Mouse (Mus musculus) heart, postnatal 0 days (tissue): ENCODE results near the gene Vav3. TPM values are rescaled to one million over a fixed set of nuclear protein-coding genes. Genes with fewer than 3 reads are reported as not detected.

Experiments used
- ATAC-seq: fragments of 200-750 bp; cut with Nextera tagmentation; 2 replicates; pipeline ENCODE4 v1.8.0; 2017; ENCODE audit warnings: low read depth, moderate number of reproducible peaks, moderate library complexity; ENCODE audit not compliant: insufficient read depth
- DNase-seq: peaks from one replicate; pipeline ENCODE4 v3.0.0-alpha.2; 2016; ENCODE audit warnings: low spot score
- H3K27ac ChIP-seq: fragments of 300-500 bp; sonication (generic); 2 replicates; pipeline ENCODE4 v1.5.1; 2014; ENCODE audit warnings: low read depth, mild to moderate bottlenecking
- H3K27me3 ChIP-seq: fragments of 300-500 bp; sonication (generic); 2 replicates; pipeline ENCODE4 v1.6.1; 2014; ENCODE audit warnings: low read length, mixed read lengths; ENCODE audit not compliant: control insufficient read depth, insufficient read depth
- H3K36me3 ChIP-seq: fragments of 300-500 bp; sonication (generic); replicated peaks from 2 replicates; pipeline ENCODE4 v1.6.1; 2014; ENCODE audit warnings: low read length, mixed read lengths; ENCODE audit not compliant: control insufficient read depth, insufficient read depth
- H3K4me1 ChIP-seq: fragments of 300-500 bp; sonication (generic); 2 replicates; pipeline ENCODE4 v1.6.1; 2014; ENCODE audit warnings: antibody characterized with exemption; ENCODE audit not compliant: control insufficient read depth, insufficient read depth
- H3K4me2 ChIP-seq: fragments of 300-500 bp; sonication (generic); 2 replicates; pipeline ENCODE4 v1.6.1; 2014; ENCODE audit warnings: low read depth, mild to moderate bottlenecking, low read length, moderate library complexity
- H3K4me3 ChIP-seq: fragments of 300-500 bp; sonication (generic); 2 replicates; pipeline ENCODE4 v1.5.1; 2014; ENCODE audit warnings: low read depth, low read length
- H3K9ac ChIP-seq: fragments of 300-500 bp; sonication (generic); replicated peaks from 2 replicates; pipeline ENCODE4 v1.6.1; 2014; ENCODE audit warnings: low read depth, low read length, mixed read lengths
- H3K9me3 ChIP-seq: fragments of 300-500 bp; sonication (generic); replicated peaks from 2 replicates; pipeline ENCODE4 v1.6.1; 2016; ENCODE audit warnings: low read length; ENCODE audit not compliant: control insufficient read depth
- CTCF ChIP-seq: IDR thresholded peaks from 2 replicates; pipeline ENCODE4 v1.5.1; 2016; ENCODE audit warnings: antibody characterized with exemption, control low read depth, low read depth
- EP300 ChIP-seq: IDR thresholded peaks from 2 replicates; pipeline ENCODE4 v1.6.1; 2016; ENCODE audit warnings: antibody characterized with exemption, low read depth
- WGBS: fragments of 180-500 bp; shearing (Covaris S2); extraction: QIAGEN DNeasy Blood & Tissue Kit; methylation state at CpG from one replicate; pipeline ENCODE4 v1.1.7; 2014; 5-methylcytosine and 5-hydroxymethylcytosine counted together
- polyA plus RNA-seq: library from polyadenylated mRNA; unstranded; fragments of >200 nt; fragmentation: Nextera tagmentation; extraction: Ambion mirVana; gene quantifications from 2 replicates; pipeline ENCODE4 v1.2.1, GENCODE M21; 2015
- total RNA-seq: library from RNA; depleted of rRNA; stranded (reverse); fragments of >200 nt; gene quantifications from 2 replicates; pipeline ENCODE4 v1.2.3, GENCODE M21; 2014; ENCODE audit warnings: low replicate concordance

Gene Vav3
- total and polyA plus RNA-seq, 2 experiments from 2014 or later = 5.1 to 25.0 TPM

DNA sequence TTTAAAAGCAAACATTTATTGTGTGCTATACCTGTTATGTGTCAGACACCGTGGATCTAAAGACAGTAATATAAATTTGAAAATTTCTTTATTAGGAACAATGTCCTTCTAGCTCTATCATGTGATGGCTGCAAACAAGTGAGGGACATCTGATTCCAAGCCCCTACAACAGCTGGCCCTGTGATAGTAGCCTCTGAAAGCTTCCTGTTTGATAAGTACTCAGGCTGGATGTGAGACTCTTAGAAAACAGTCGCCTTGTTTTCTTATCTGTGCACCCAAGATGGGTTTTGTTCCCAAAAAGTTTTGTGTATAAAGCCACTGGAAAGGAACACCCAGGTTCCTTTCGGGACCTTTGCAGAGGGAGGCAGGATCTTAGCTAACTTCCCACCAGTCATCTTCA, 32.0 kb upstream of the Vav3 start:
- H3K4me2 ChIP-seq = no peak overlapping the region
- ATAC-seq (no peak), DNase-seq (no peak)
- H3K4me1 ChIP-seq = no peaks in the 10 kb centered on the region
- H3K9ac ChIP-seq = no peak overlapping the region
- no peaks in the 10 kb centered on the region for H3K36me3 ChIP-seq
- no peak for TF ChIP-seq EP300
- TF ChIP-seq CTCF = no peak
- no peaks in the 10 kb centered on the region for H3K9me3 ChIP-seq
- WGBS = 48% methylated on average over 3 of the region's 3 CpGs
- no peak overlapping the region for H3K4me3 ChIP-seq
- H3K27ac ChIP-seq = no peak overlapping the region
- H3K27me3 ChIP-seq = no peaks in the 10 kb centered on the region

DNA sequence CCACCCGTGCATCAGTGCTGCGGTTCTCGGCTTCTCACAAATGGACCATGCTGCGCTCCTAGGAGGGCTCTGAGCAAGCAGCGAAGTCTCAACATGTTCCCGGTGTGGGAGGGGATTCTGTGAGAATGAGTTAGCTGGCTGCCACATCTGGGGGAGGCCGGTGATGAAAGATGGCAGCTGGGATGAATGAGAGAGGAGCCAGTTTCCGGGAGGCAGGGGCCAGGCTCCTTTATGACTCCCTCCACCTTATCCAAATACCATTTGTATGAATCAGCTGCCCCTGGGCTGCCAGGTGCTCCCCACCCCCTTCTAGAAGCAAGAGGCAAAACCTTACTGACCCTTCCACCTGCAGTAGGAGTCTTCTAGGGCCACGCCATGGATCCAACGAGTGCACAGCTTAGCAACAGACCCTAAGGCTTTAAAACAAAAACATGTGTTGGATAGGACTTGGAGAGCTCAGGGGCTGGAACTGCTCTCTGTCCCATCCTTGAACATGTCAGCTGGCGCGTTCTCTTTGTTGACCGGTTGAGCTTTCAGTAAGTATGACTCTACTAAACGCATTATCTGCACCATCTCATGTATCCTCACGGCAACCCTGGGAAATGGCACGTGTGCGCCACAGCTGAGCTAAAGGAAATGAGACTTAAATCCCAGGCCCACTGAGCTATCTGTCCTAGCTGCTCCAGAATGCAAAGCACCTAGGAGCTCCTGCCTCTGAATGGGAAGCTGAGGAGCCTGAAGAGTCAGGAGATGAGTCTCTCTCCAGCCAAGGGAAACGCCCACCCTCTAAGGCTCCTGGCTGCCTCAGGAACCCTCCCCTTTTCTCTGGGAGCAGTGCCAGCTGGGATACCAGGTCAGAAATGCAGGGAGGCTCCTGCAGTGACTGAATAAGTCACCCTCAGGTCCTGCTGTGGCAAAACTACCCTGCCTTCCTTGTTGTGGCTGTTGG, 30.9 kb upstream of the Vav3 start:
- no peaks in the 10 kb centered on the region for H3K27me3 ChIP-seq
- no peak overlapping the region for H3K9ac ChIP-seq
- ATAC-seq = peak; percentile 57; the same call in 1 of the 2 replicates
- H3K4me1 ChIP-seq = no peaks in the 10 kb centered on the region
- TF ChIP-seq EP300 (no peak), CTCF (no peak)
- peak; percentile 49 for DNase-seq
- 53% methylated on average over 18 of the region's 18 CpGs for WGBS
- H3K27ac ChIP-seq = no peak overlapping the region
- no peak overlapping the region for H3K4me2 ChIP-seq
- no peak overlapping the region for H3K4me3 ChIP-seq
- H3K9me3 ChIP-seq = no peaks in the 10 kb centered on the region
- no peaks in the 10 kb centered on the region for H3K36me3 ChIP-seq

DNA sequence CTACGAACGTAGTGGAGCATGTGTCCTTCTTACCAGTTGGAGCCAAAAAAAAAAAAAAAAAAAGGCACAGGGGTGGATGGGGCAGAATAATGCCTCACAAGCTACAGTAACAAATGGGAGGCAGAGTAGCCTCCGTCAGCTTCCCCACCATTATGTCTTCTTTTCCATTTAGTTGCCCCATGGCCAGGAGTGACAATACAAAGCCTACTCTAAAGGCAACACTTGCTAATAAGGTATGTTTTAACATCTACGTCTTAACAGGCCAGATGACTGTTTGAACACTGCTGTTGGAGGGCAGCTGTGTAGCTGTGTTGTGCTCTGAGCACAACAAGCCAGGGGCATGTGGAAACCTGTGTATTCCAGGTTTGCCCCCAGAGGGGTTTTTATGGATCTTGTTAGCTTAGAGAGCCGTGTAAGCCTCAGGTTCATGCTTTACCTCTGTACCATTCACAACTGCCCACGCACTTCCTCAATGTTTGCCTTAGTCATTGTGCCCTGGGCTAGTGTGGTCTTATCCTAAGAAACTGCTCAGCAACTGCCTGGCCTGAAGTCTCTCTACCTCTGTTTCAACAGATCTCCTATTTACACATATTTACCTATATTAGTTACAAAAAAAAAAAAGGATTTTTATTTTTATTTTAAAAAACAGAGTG, 29.2 kb upstream of the Vav3 start:
- H3K9ac ChIP-seq = no peak overlapping the region
- H3K4me2 ChIP-seq = no peak overlapping the region
- no peak for ATAC-seq
- H3K27ac ChIP-seq = no peak overlapping the region
- H3K4me1 ChIP-seq = no peaks in the 10 kb centered on the region
- H3K4me3 ChIP-seq = no peak overlapping the region
- H3K36me3 ChIP-seq = no peaks in the 10 kb centered on the region
- DNase-seq = no peak
- H3K27me3 ChIP-seq = no peaks in the 10 kb centered on the region
- H3K9me3 ChIP-seq = no peaks in the 10 kb centered on the region
- WGBS = 88% methylated on average over 6 of the region's 6 CpGs
- TF ChIP-seq CTCF = no peak
- TF ChIP-seq EP300 = no peak

DNA sequence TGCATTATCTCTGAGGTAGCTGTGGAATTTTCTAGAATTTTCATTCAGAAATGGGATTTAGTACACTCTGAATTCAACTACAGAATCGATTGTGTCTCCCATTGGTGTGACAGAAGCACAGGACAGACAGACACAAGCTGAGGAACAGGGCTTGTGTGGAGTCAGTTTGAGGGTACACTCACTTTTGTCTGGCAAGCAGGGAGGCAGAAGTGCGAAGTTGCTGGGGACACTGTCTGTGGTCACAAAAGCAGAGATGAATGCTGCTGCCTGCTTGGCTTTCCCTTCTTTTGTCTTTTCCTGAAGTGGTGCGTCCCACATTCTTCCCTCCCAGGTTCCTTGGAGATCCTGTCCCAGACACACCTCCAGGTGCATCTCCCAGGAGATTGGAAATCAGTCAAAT, 28.6 kb upstream of the Vav3 start:
- 85% methylated on average over 3 of the region's 3 CpGs for WGBS
- Histone ChIP-seq H3K4me2 (no peak overlapping the region), H3K4me1 (no peaks in the 10 kb centered on the region), H3K9me3 (no peaks in the 10 kb centered on the region), H3K27me3 (no peaks in the 10 kb centered on the region), H3K36me3 (no peaks in the 10 kb centered on the region), H3K9ac (no peak overlapping the region), H3K27ac (no peak overlapping the region), H3K4me3 (no peak overlapping the region)
- no peak for DNase-seq
- no peak for ATAC-seq
- TF ChIP-seq EP300 (no peak), CTCF (no peak)

DNA sequence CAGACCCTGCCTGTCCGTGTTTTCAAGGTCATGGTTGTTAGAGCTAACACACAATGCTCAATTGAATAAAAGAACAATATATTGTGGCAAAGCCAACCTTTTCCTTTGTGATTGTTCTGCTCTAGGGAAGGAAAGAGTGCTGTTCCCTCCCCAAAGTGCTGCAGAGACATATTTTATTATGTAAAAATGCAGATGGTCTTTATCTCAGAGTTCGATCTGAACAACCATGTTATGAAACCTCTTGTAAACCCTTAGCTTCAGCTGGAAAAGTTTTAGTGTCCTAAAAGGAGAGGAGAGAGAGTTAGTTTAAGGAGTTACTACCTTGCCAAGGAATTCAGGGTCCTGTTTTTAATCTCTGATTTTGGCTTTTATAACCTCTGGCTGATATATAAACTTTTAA, 27.0 kb upstream of the Vav3 start:
- Histone ChIP-seq H3K27ac (no peak overlapping the region), H3K27me3 (no peaks in the 10 kb centered on the region), H3K4me1 (no peaks in the 10 kb centered on the region), H3K9ac (no peak overlapping the region), H3K4me3 (no peak overlapping the region), H3K4me2 (no peak overlapping the region), H3K36me3 (no peaks in the 10 kb centered on the region), H3K9me3 (no peaks in the 10 kb centered on the region)
- TF ChIP-seq EP300 (no peak), CTCF (no peak)
- no peak for ATAC-seq
- DNase-seq = no peak
- 50% methylated on average over 2 of the region's 2 CpGs for WGBS
